Mouse (Mus musculus) kidney, embryonic 15.5 days (tissue): ENCODE data around the gene Tctex1d2. TPM values are rescaled to one million over a fixed set of nuclear protein-coding genes. Genes with fewer than 3 reads are reported as not detected.

Experiments used
- ATAC-seq: fragments of 200-750 bp; cut with Nextera tagmentation; replicated peaks from 2 replicates; pipeline ENCODE4 v1.8.0; 2017; ENCODE audit warnings: moderate TSS enrichment; ENCODE audit not compliant: low FRiP score
- H3K27ac ChIP-seq: fragments of 300-500 bp; sonication (generic); 2 replicates; pipeline ENCODE4 v1.5.1; 2015; ENCODE audit warnings: mild to moderate bottlenecking, inconsistent platforms
- H3K27me3 ChIP-seq: fragments of 300-500 bp; sonication (generic); 2 replicates; pipeline ENCODE4 v1.6.1; 2015; ENCODE audit warnings: inconsistent platforms
- H3K36me3 ChIP-seq: fragments of 300-500 bp; sonication (generic); 2 replicates; pipeline ENCODE4 v1.6.1; 2015; ENCODE audit warnings: inconsistent platforms
- H3K4me1 ChIP-seq: fragments of 300-500 bp; sonication (generic); 2 replicates; pipeline ENCODE4 v1.6.1; 2015; ENCODE audit warnings: inconsistent platforms
- H3K4me2 ChIP-seq: fragments of 300-500 bp; sonication (generic); 2 replicates; pipeline ENCODE4 v1.6.1; 2015; ENCODE audit warnings: moderate library complexity, mild to moderate bottlenecking, inconsistent platforms
- H3K4me3 ChIP-seq: fragments of 300-500 bp; sonication (generic); replicated peaks from 2 replicates; pipeline ENCODE4 v1.5.1; 2015; ENCODE audit warnings: mild to moderate bottlenecking, inconsistent platforms
- H3K9ac ChIP-seq: fragments of 300-500 bp; sonication (generic); 2 replicates; pipeline ENCODE4 v1.6.1; 2015; ENCODE audit warnings: mild to moderate bottlenecking, inconsistent platforms
- H3K9me3 ChIP-seq: fragments of 300-500 bp; sonication (generic); replicated peaks from 2 replicates; pipeline ENCODE4 v1.6.1; 2016; ENCODE audit warnings: inconsistent platforms
- WGBS: fragments of 180-500 bp; shearing (Covaris S2); methylation state at CpG from one replicate; pipeline ENCODE4 v1.1.7; 2015; ENCODE audit warnings: mixed read lengths; 5-methylcytosine and 5-hydroxymethylcytosine counted together
- polyA plus RNA-seq: library from polyadenylated mRNA; unstranded; fragments of >200 nt; fragmentation: Nextera tagmentation; extraction: Ambion mirVana; gene quantifications from 2 replicates; pipeline ENCODE4 v1.2.1, GENCODE M21; 2015

Gene Tctex1d2
- polyA plus RNA-seq, 1 experiment from 2014 or later, result 33.6 TPM

DNA sequence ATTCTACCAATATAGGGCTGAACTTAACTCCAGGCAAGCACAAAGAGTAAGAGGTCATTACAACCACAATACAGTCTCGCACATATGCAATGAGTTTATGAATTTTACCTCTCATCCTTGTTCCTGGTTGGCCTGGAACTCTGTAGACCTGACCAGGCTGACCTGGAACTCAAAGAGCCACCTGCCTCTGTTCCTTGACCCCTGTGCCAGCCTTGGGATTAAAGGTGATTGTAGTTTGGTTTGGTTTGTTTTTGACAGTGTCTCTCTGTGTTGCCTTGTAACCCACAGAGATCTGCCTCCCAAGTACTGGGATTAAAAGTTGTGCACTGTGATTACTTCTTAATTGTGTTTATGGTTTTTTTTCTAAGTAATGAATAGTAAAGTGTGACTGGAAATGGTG lies 37.3 kb downstream of the Tctex1d2 start:
- 88% methylated on average over 1 of the region's 1 CpGs for WGBS
- Histone ChIP-seq H3K9ac (no peak overlapping the region), H3K9me3 (no peaks in the 10 kb centered on the region), H3K4me1 (no peaks in the 10 kb centered on the region), H3K27ac (no peak overlapping the region), H3K36me3 (peaks cover 43% of the 10 kb centered on the region), H3K27me3 (no peaks in the 10 kb centered on the region), H3K4me2 (no peak overlapping the region), H3K4me3 (no peak overlapping the region)
- no peak for ATAC-seq

DNA sequence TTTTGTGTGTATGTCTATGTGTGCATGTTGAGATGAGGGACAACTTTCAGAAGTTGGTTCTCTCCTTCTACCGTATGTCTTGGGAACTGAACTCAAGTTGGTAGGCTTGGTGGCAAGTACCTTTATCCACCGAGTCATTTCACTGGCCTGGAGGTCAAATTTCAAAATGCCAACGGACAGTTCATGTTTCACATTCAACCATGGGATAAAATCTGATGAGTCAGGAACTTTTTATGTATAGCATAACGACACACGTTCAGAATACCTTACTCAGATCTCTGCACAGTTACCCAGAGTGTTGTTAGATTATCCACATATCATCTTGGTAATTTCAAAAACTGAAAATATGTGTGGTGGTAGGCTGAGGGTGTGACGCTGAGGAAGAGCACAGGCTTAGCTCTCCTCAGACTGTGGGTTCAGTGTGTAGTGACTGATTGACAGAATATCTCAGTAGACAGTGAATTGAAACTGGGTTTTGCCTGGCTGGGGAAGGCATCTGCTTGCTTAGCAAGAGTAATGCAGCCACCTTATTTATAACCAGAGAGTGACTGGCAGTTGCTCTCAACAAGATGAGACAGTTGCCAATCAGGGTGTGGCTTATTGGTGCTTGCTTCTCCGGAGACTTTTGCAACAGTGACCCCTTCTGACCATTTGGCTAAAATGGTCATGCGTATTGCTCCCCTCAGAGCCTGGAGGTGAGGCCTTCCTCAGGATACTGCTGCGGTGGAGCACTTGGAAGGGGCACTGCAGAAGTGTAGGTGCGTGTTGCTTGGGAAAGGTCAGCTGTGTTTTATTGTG lies 38.3 kb downstream of the Tctex1d2 start:
- 56% methylated on average over 10 of the region's 10 CpGs for WGBS
- H3K9me3 ChIP-seq, result no peaks in the 10 kb centered on the region
- H3K27ac ChIP-seq, result no peak overlapping the region
- H3K4me3 ChIP-seq, result no peak overlapping the region
- H3K9ac ChIP-seq, result no peak overlapping the region
- no peaks in the 10 kb centered on the region for H3K4me1 ChIP-seq
- H3K36me3 ChIP-seq, result peaks cover 44% of the 10 kb centered on the region
- no peak overlapping the region for H3K4me2 ChIP-seq
- H3K27me3 ChIP-seq, result no peaks in the 10 kb centered on the region
- no peak for ATAC-seq

DNA sequence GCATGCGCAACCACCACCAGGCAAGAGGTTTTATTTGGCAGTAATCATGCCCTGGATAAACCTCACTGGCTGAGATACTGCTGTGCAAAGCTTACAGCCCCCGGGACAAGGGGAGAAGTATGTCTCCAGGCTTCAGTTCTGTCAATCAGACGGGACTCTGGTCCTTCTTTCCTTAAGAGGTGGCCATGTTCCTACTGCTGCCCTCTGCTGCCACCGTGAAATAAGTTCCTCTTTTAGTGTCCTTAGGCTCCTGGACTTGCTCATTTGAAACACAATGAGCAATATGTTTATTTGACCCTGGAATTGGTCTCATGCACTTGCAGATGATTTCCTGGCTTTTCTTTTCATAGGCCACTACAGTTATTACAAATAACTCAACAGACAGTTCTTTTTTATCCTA lies 41.0 kb downstream of the Tctex1d2 start:
- Histone ChIP-seq H3K9me3 (no peaks in the 10 kb centered on the region), H3K4me3 (no peak overlapping the region), H3K4me1 (no peaks in the 10 kb centered on the region), H3K9ac (no peak overlapping the region), H3K4me2 (no peak overlapping the region), H3K27ac (no peak overlapping the region), H3K36me3 (peaks cover 43% of the 10 kb centered on the region), H3K27me3 (no peaks in the 10 kb centered on the region)
- ATAC-seq, result no peak
- 65% methylated on average over 4 of the region's 4 CpGs for WGBS

DNA sequence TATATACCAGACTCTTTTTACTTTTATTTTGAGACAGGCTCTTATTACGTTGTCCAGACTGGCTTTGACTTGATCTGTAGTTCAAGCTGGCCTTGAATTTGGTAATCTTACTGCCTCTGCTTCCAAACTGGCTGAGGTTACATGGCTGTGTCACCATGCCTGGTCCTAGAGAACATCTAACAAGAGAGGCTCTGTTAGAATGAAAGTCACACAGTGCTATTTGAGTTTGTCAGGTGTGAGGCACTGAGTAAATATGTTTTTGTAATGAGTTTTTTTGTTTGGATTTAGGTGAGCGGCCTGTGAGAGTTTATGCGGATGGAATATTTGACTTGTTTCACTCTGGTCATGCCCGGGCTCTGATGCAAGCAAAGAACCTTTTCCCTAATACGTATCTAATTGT lies 42.2 kb downstream of the Tctex1d2 start:
- H3K27ac ChIP-seq, result no peak overlapping the region
- no peak overlapping the region for H3K9ac ChIP-seq
- no peaks in the 10 kb centered on the region for H3K27me3 ChIP-seq
- 81% methylated on average over 5 of the region's 5 CpGs for WGBS
- no peak overlapping the region for H3K4me3 ChIP-seq
- peaks cover 36% of the 10 kb centered on the region; the same call in 1 of the 2 replicates for H3K36me3 ChIP-seq
- no peak overlapping the region for H3K4me2 ChIP-seq
- H3K4me1 ChIP-seq, result no peaks in the 10 kb centered on the region
- H3K9me3 ChIP-seq, result no peaks in the 10 kb centered on the region
- ATAC-seq, result no peak

DNA sequence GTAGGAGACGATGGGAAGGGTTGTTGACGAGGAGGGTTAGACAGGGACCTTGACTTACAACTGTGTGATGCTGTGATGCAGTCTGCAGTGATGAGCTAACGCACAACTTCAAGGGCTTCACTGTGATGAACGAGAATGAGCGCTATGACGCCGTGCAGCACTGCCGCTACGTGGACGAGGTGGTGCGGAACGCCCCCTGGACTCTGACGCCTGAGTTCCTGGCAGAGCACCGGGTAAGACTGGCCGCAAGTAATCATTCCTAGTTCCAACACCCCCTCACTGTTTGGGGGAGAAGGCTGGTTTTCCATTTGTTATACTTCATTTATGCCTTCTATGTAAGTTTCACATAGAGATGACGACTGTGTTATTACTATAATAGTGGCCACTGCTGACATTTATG lies 43.4 kb downstream of the Tctex1d2 start:
- no peak overlapping the region for H3K4me3 ChIP-seq
- H3K9me3 ChIP-seq, result no peaks in the 10 kb centered on the region
- no peak overlapping the region for H3K27ac ChIP-seq
- H3K4me1 ChIP-seq, result no peaks in the 10 kb centered on the region
- 92% methylated on average over 16 of the region's 16 CpGs for WGBS
- no peak overlapping the region for H3K4me2 ChIP-seq
- no peaks in the 10 kb centered on the region for H3K27me3 ChIP-seq
- no peak overlapping the region for H3K9ac ChIP-seq
- peaks cover 40% of the 10 kb centered on the region; the same call in 1 of the 2 replicates for H3K36me3 ChIP-seq
- ATAC-seq, result no peak

DNA sequence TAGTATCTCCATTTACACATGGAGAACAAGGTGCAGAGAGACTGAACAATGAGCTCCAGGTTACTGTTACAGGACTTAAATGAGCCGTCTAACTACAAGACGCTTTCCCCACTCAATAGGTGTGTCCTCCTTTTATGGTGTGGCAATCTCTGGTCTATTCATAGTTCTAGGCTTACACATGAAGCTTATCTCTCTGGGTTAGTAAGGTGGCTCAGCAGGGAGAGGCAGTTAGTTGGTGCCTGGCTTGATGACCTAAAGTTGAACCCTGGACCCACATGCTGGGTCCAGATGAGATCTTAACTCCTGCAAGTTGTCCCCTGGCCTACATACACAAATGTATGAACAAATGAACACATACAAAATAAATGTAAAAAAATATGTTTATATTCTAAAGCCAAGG lies 43.9 kb downstream of the Tctex1d2 start:
- no peaks in the 10 kb centered on the region for H3K9me3 ChIP-seq
- ATAC-seq, result no peak
- no peak overlapping the region for H3K9ac ChIP-seq
- peaks cover 42% of the 10 kb centered on the region; the same call in 1 of the 2 replicates for H3K36me3 ChIP-seq
- no peak overlapping the region for H3K4me2 ChIP-seq
- no peaks in the 10 kb centered on the region for H3K4me1 ChIP-seq
- H3K4me3 ChIP-seq, result no peak overlapping the region
- no peaks in the 10 kb centered on the region for H3K27me3 ChIP-seq
- WGBS, result 88% methylated on average over 2 of the region's 2 CpGs
- H3K27ac ChIP-seq, result no peak overlapping the region

DNA sequence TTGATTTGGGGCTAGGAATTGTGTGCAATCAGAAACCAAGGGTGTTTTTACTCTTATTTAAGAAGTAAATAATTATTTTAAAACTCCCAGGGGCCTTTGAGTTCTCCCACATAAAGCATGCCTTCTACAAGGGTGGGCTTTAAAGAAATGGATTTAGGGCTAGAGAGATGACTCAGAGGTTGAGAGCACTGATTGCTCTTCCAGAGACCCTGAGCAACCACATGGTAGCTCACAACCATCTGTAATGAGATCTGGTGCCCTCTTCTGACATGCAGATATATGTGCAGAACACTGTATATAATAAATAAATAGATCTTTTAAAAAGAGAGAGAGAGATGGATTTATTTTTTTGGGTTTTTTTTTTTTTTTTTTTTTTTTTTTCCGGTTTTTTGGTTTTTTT lies 45.4 kb downstream of the Tctex1d2 start:
- no peaks in the 10 kb centered on the region for H3K27me3 ChIP-seq
- H3K9me3 ChIP-seq, result no peaks in the 10 kb centered on the region
- H3K4me1 ChIP-seq, result no peaks in the 10 kb centered on the region
- 0% methylated on average over 1 of the region's 1 CpGs for WGBS
- H3K4me3 ChIP-seq, result no peak overlapping the region
- H3K4me2 ChIP-seq, result no peak overlapping the region
- no peak overlapping the region for H3K27ac ChIP-seq
- ATAC-seq, result no peak
- peaks cover 50% of the 10 kb centered on the region for H3K36me3 ChIP-seq
- no peak overlapping the region for H3K9ac ChIP-seq

DNA sequence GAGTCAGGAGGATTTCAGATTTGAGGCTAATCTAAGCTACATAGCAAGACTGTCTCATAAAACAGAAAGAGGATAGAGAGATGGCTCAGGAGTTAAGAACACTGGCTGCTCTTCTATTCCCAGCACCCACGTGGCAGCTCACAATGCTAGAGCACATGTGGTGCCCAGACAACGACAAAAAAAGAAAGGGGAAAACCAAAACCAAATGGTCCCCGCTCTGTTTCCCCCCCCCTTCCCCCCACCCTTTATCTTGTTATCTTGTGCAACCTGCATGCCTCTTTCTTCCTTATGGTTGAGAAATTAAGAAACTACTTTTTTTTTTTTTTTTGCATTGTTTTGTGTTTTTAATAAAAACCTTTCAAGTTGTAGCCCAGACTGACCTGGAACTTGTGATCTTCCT lies 49.0 kb downstream of the Tctex1d2 start:
- Histone ChIP-seq H3K36me3 (peaks cover 60% of the 10 kb centered on the region), H3K4me2 (no peak overlapping the region), H3K9me3 (no peaks in the 10 kb centered on the region), H3K27me3 (no peaks in the 10 kb centered on the region), H3K27ac (no peak overlapping the region), H3K9ac (no peak overlapping the region), H3K4me3 (no peak overlapping the region), H3K4me1 (no peaks in the 10 kb centered on the region)
- no peak for ATAC-seq
- 82% methylated on average over 3 of the region's 3 CpGs for WGBS

DNA sequence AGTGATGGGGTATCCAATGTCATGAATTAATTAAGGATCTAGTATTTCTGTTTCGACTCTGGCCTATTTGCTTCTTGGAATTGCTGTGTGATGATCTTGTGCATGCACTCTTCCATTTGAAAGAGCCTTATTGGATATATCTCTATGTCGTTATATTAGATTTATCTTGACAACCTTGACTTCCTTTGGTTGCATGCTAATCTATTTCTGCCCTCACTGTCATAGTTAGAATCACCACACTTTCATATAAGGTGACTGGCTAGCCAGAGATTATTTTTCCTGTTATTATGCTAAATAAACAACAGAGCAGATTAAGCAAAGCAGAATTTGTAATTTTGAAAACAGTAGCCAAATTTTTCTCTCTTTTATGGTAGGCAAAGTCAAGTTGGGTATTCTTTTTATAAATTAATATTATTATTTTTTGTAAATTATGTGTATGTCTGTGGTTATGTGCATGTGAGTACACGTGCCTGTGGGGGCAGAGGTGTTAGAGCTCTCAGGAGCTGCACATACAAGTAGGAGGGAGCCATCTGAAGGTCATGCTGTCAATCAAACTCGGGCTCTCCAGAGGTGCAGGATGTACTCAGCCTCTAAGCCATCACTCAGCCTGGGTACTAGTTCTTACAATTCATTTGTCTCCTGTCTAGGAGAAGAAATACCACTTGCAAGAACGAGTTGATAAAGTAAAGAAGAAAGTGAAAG lies 50.1 kb downstream of the Tctex1d2 start:
- H3K4me1 ChIP-seq, result no peaks in the 10 kb centered on the region
- no peak overlapping the region for H3K4me3 ChIP-seq
- 71% methylated on average over 5 of the region's 5 CpGs for WGBS
- H3K27me3 ChIP-seq, result no peaks in the 10 kb centered on the region
- H3K27ac ChIP-seq, result no peak overlapping the region
- H3K9me3 ChIP-seq, result no peaks in the 10 kb centered on the region
- no peak overlapping the region for H3K9ac ChIP-seq
- H3K36me3 ChIP-seq, result peaks cover 55% of the 10 kb centered on the region
- H3K4me2 ChIP-seq, result no peak overlapping the region
- no peak for ATAC-seq

DNA sequence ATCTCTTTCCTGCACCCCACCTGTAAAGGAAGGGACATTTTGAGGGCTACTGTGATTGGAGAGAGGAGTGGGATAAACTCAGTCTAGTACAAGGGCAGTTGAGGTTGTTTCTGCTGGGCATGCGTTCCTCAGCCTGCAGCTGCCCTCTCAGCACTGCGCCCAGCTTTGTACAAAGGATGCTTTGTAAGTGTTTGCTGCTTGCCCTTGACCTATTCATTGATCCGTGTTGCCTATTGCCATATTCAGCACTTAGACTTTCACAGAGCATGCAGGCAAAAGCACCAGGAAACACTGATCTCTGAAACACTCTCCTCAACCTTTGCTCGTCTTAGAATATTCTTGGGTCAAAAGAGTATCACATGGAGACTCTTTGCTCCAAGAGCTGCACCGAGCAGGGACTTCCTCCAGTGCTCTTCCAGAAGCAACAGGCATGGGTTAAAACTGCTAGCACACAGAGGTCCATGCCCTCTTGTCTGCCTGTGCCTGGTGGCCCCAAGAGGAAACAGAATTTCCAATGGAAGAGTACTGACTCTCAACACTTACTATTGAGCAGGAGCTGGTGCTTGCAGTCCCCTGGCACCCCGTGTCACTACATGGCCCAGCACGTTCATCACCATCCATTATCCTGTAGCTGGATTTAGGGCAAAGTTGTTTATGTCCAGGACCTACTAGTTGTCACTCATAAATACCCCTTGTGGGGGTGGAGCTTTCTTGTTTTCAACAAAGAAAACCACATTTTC lies 52.9 kb downstream of the Tctex1d2 start:
- H3K27me3 ChIP-seq, result no peaks in the 10 kb centered on the region
- no peak for ATAC-seq
- H3K4me1 ChIP-seq, result no peaks in the 10 kb centered on the region
- WGBS, result 72% methylated on average over 7 of the region's 7 CpGs
- H3K9me3 ChIP-seq, result no peaks in the 10 kb centered on the region
- no peak overlapping the region for H3K27ac ChIP-seq
- no peak overlapping the region for H3K4me3 ChIP-seq
- no peak overlapping the region for H3K9ac ChIP-seq
- peaks cover 43% of the 10 kb centered on the region for H3K36me3 ChIP-seq
- no peak overlapping the region for H3K4me2 ChIP-seq

DNA sequence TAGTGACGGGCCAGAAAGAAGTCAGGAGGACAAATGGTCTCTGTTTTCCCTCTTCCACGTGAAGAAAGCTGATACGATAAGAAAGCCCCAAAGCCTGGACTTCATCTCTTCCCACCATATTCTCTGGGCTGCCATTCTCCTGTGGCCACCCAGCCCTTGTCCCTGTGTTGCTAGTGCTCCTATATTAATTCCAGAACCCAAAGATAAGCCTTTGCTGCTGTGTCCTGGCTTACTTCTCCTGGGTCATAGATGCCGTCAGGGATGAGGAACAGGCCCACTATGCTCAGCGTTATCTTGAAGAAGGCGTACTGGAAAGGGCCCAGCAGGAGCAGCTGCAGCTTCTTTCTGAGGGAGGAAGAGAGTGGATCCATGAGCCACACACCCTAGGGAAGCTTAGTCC lies 57.8 kb downstream of the Tctex1d2 start:
- ATAC-seq, result no peak
- H3K36me3 ChIP-seq, result peaks cover 10% of the 10 kb centered on the region; the same call in 1 of the 2 replicates
- no peaks in the 10 kb centered on the region for H3K4me1 ChIP-seq
- H3K4me2 ChIP-seq, result no peak overlapping the region
- H3K4me3 ChIP-seq, result no peak overlapping the region
- H3K27me3 ChIP-seq, result no peaks in the 10 kb centered on the region
- WGBS, result 83% methylated on average over 6 of the region's 6 CpGs
- H3K9ac ChIP-seq, result no peak overlapping the region
- H3K9me3 ChIP-seq, result no peaks in the 10 kb centered on the region
- H3K27ac ChIP-seq, result no peak overlapping the region
